Mouse (Mus musculus) brain, embryonic 14.5 days (tissue): ENCODE data around the gene Cpz.

Source experiments
- CTCF ChIP-seq: fragments of 200-500 bp; IDR thresholded peaks from 2 replicates; pipeline ENCODE4 v1.5.1; 2012; ENCODE audit warnings: inconsistent platforms, mild to moderate bottlenecking, moderate library complexity, borderline replicate concordance; ENCODE audit not compliant: insufficient read depth, insufficient read length; ENCODE audit errors: extremely low read depth
- POLR2A ChIP-seq: fragments of 200-500 bp; IDR thresholded peaks from 2 replicates; pipeline ENCODE4 v1.6.1; 2012; ENCODE audit warnings: mild to moderate bottlenecking, inconsistent platforms, borderline replicate concordance; ENCODE audit not compliant: poor library complexity, insufficient read depth, insufficient read length, severe bottlenecking; ENCODE audit errors: extremely low read depth

GRCm38 (mm10) chr5:35493770-35494169, 31.7 kb downstream of the Cpz start:
- TF ChIP-seq POLR2A, result no peak
- TF ChIP-seq CTCF, result no peak
